ENCODE assay signal across 12 mouse cellular contexts in genomic region chr5:53214801-53215200, GRCm38 (mm10). TPM values are rescaled to one million over a fixed set of nuclear protein-coding genes. Genes with fewer than 3 reads are reported as not detected.
DNase-seq lines count a peak whose midpoint lies in the region; ATAC-seq lines count a peak whose summit lies in the region.
"Had no signal": no experiment of that assay in that cellular context is flagged by ENCODE, and none has a peak within 500 bp of the region (broad histone marks: within the 10 kb centered on the region; RNA-seq: fewer than 3 reads in every experiment).

No protein-coding gene starts in this region.

- H3K4me2 ChIP-seq in heart, embryonic 11.5 days: peak overlapping the region; percentile 95
- 0 out of 2 replicates have a peak overlapping the region, but pooled peaks have one; percentile 6 for H3K4me2 ChIP-seq in forebrain, embryonic 11.5 days (ENCODE audit: low read depth, low read length, severe bottlenecking)

- intact Hi-C loops in left cerebral cortex, postnatal 36 days (cut with DNase I): loop anchor here (5.0 kb wide), 1 partner anchor 48 kb away; no protein-coding TSS in a partner anchor

- H3K27me3 ChIP-seq in heart, embryonic 11.5 days (ENCODE audit: control insufficient read depth, insufficient read depth, low read length): peaks cover 28% of the 10 kb centered on the region
- peaks cover 8% of the 10 kb centered on the region; the same call in 1 of the 2 replicates for H3K27me3 ChIP-seq in forebrain, embryonic 11.5 days (ENCODE audit: control insufficient read depth, insufficient read depth, low read length)

- 0% methylated on average over 1 of the region's 1 CpGs for WGBS in heart, embryonic 11.5 days (ENCODE audit: insufficient replicate concordance)
- WGBS in forebrain, embryonic 11.5 days: 5% methylated on average over 1 of the region's 1 CpGs

- H3K36me3 ChIP-seq in heart, embryonic 11.5 days (ENCODE audit: control insufficient read depth, insufficient read depth, low read length): no peaks in the 10 kb centered on the region
- H3K36me3 ChIP-seq in forebrain, embryonic 11.5 days (ENCODE audit: control insufficient read depth, insufficient read depth, low read length): no peaks in the 10 kb centered on the region

- no peaks in the 10 kb centered on the region for H3K9me3 ChIP-seq in heart, embryonic 11.5 days (replicated peaks; ENCODE audit: control insufficient read depth, low read length)
- H3K9me3 ChIP-seq in forebrain, embryonic 11.5 days (ENCODE audit: control insufficient read depth, low read length): no peaks in the 10 kb centered on the region

- H3K4me1 ChIP-seq in heart, embryonic 11.5 days (ENCODE audit: control insufficient read depth, insufficient read depth, low read length): peaks cover 15% of the 10 kb centered on the region
- peaks cover 8% of the 10 kb centered on the region for H3K4me1 ChIP-seq in forebrain, embryonic 11.5 days (replicated peaks; ENCODE audit: control insufficient read depth, insufficient read depth, low read length)

- H3K27ac ChIP-seq in heart, embryonic 11.5 days (ENCODE audit: low read depth, low read length): no peak overlapping the region
- no peak overlapping the region for H3K27ac ChIP-seq in forebrain, embryonic 11.5 days (ENCODE audit: low read depth, low read length)
- H3K27ac ChIP-seq: macrophage had no signal

- no peak overlapping the region for H3K9ac ChIP-seq in heart, embryonic 11.5 days (ENCODE audit: low read depth, low read length)
- no peak overlapping the region for H3K9ac ChIP-seq in forebrain, embryonic 11.5 days (ENCODE audit: low read length)

- DNase-seq in heart, postnatal 4 days: no peak
- peak; percentile 45 for DNase-seq in R1 (ENCODE audit: low read depth, low spot score)
- no peak for DNase-seq in forebrain, embryonic 11.5 days (ENCODE audit: low spot score)
- peak; percentile 27 for DNase-seq in mesoderm, embryonic 11.5 days (ENCODE audit: low read depth, low spot score)
- DNase-seq in lung, postnatal 36 days: no peak
- no peak for DNase-seq in left cerebral cortex, postnatal 36 days (ENCODE audit: low spot score in 2 of 2)
- DNase-seq in urinary bladder, postnatal 10 days (ENCODE audit: low spot score): no peak
- DNase-seq: layer of hippocampus, adult 9-11 months; right cerebral cortex, postnatal 14 days; thymus, postnatal 4 days had no signal

- ATAC-seq in heart, embryonic 11.5 days (replicated peaks; ENCODE audit: insufficient number of reproducible peaks, low FRiP score, low TSS enrichment): no peak
- ATAC-seq in forebrain, embryonic 11.5 days (replicated peaks; ENCODE audit: low FRiP score): 0 out of 2 replicates have a peak, but pooled peaks have one; percentile 4

- H3K4me3 ChIP-seq in heart, embryonic 11.5 days (ENCODE audit: low read depth, low read length): no peak overlapping the region
- no peak overlapping the region for H3K4me3 ChIP-seq in forebrain, embryonic 11.5 days (ENCODE audit: low read depth, low read length)

RNA-seq across cellular contexts. Expression of gene Sel1l3, which starts 1.1 kb away (rescaled TPM):
- 1.5 and 1.9 TPM in 2 replicates for polyA plus RNA-seq in heart, embryonic 11.5 days (2014; fragmentation: Nextera tagmentation; extraction: Ambion mirVana)
- total RNA-seq in heart, postnatal 4 days (2021): 1 to 10 TPM in 1 of 2 experiments, under 1 TPM in 1; 0.95 to 1.4 TPM
- 9.1 and 10.4 TPM in 2 replicates for polyA plus RNA-seq in forebrain, embryonic 11.5 days (2014; fragmentation: Nextera tagmentation; extraction: Ambion mirVana)
- total RNA-seq in left cerebral cortex, postnatal 36 days (2021): 10 to 100 TPM; 63.4 to 74.2 TPM

RNA-seq across cellular contexts. Expression of gene Smim20, which starts 52.1 kb away (rescaled TPM):
- polyA plus RNA-seq in heart, embryonic 11.5 days (2014; fragmentation: Nextera tagmentation; extraction: Ambion mirVana): 146 and 150 TPM in 2 replicates
- total RNA-seq in heart, postnatal 4 days (2021): 100 to 1,000 TPM in 1 of 2 experiments, 10 to 100 TPM in 1; 92.9 to 102 TPM
- polyA plus RNA-seq in forebrain, embryonic 11.5 days (2014; fragmentation: Nextera tagmentation; extraction: Ambion mirVana): 71.3 and 75.4 TPM in 2 replicates
- 10 to 100 TPM; 33.5 to 40.5 TPM for total RNA-seq in left cerebral cortex, postnatal 36 days (2021)

Comparison
In these comparisons a context has a peak if more than half of its experiments do, and no peak if none do; other contexts are left out.
1. DNase-seq: peak in R1 (single experiment) and mesoderm, embryonic 11.5 days (single experiment); none in heart, postnatal 4 days (single experiment), forebrain, embryonic 11.5 days (single experiment), lung, postnatal 36 days (single experiment), left cerebral cortex, postnatal 36 days (0 of 2) and urinary bladder, postnatal 10 days (single experiment).
2. RNA of gene Sel1l3, which starts 1.1 kb away (total RNA-seq): 63.4 to 74.2 TPM in left cerebral cortex, postnatal 36 days; 0.95 to 1.4 TPM in heart, postnatal 4 days; every median in the first group is over 10 times any median in the second.